Mouse (Mus musculus): Measurements from ENCODE around the gene Fam169a.

DNA sequence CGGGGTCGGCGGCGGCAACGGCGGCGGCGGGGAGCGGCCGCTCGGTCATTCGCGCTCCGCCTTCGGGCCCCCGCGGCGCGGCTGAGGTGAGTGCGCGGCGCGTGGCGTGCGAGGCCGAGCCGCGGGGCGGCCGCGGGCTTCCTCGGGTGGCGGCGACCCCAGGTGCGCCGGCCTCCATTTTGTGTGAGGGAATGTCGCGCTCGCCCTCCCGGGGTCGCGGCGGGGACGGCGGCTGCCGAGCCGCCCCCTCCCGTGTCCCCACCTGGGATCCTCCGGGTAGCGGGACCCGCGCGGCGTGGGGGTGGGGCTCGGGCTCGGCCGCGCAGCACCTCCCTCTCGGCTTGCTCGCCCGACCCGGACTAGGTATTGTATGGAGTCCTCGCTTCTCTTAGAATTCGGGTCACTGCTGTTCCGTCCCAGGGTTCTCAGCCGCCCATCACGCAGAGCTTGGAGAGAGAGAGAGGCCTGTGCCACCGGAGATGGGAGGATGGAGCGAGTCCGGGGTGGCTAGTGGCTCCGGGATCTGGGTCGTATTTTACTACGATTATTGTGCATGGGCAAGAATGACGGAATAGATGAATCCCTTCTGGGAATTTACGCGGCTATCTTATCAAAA is 4.6 kb downstream of the Fam169a start:
- TF ChIP-seq CTCF (IDR thresholded peaks at IDR 0.05; ENCODE audit: extremely low read depth, insufficient read depth, low read length) (no peak), POLR2A (IDR thresholded peaks at IDR 0.05; ENCODE audit: extremely low read depth, insufficient read depth, low read length) (no peak)
